Mouse (Mus musculus): ENCODE results near the gene Gm36079.
"Not testable (repeated sequence)": the region's sequence is repeated elsewhere in the genome, so short reads cannot be mapped to it uniquely, and the experiment has no call there.

Gene Gm36079

GRCm38 (mm10) chr13:120026911-120027310 is at the start of gene Gm36079:
TSS of gene Gm36079 (minus strand) at chr13:120027011.
- not testable (repeated sequence) for DNase-seq (ENCODE audit: extremely low spot score, low spot score)

GRCm38 (mm10) chr13:120070878-120071277 is 44.1 kb upstream of the Gm36079 start:
- DNase-seq (ENCODE audit: extremely low spot score, low spot score) = not testable (repeated sequence)

GRCm38 (mm10) chr13:120070012-120070598 is 43.3 kb upstream of the Gm36079 start:
- DNase-seq (ENCODE audit: extremely low spot score, low spot score) = not testable (repeated sequence)

DNA sequence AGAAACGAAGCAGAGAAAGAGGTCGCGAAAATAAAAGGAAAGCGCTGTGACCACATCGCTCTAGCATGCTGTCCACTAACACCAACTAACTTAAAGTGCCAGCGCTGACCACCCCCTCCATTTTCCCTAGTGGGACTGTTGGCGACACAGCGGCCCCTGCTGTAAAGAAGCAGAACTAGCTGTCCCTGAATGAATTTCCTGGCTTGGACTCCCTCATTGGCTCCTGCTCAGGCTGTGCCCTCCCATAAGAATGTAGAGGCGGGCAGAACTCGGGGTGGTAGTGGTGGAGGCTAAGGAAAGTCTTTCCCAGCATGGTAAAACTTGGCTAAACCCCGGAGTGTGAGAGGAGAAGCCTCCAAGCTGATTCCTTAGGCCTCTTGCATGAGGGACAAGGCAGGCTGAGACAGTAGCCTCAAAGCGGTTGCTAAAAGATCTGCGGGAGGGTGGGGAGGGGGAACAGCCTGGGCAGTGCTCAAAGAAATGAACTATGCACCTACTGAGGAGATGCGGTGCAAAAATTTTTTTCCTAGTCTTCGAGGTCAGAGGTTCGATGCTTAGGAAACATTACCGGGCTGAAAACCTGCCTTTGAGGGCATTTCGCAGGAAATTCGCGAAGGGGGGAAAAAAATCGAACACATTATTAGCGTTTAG is 36.8 kb upstream of the Gm36079 start:
- DNase-seq (ENCODE audit: extremely low spot score, low spot score) = not testable (repeated sequence)

- DNase-seq (ENCODE audit: extremely low spot score, low spot score) = not testable (repeated sequence)
These were observed 36.1 kb upstream of the Gm36079 start for GRCm38 (mm10) chr13:120062903-120063302.

DNA sequence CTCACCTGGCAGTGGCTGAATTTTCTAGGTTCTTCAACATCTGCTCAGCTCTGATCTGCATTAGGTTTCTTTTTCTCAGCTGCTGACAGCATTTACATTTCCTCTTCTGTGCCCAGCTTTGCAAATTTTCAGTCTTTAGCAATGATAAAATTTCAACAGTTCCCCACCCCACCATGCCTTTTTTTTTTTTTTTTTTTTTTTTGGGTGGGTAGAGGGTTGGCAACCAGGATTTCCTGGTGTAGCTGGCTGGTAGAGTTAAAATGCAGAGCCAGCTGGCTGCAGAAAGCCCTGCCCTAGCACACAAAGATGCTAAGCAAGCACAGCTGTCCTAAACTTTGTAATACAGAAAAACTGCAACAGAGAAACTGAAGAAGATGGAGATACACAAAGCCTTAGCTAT is 25.3 kb upstream of the Gm36079 start, which contains the start of gene Gm21188:
Gene Gm21188, minus strand, starts transcription at position 110 of the 400 bp plus-strand sequence.
- DNase-seq (ENCODE audit: extremely low spot score, low spot score) = not testable (repeated sequence)

- DNase-seq (ENCODE audit: extremely low spot score, low spot score) = not testable (repeated sequence)
These were observed 21.8 kb upstream of the Gm36079 start for GRCm38 (mm10) chr13:120048608-120049007.

- DNase-seq (ENCODE audit: extremely low spot score, low spot score) = not testable (repeated sequence)
These were observed 21.4 kb upstream of the Gm36079 start for GRCm38 (mm10) chr13:120048186-120048585.

GRCm38 (mm10) chr13:120046422-120047209 is 19.8 kb upstream of the Gm36079 start:
- peak; percentile 13 for DNase-seq (ENCODE audit: extremely low spot score, low spot score)

- peak; percentile 19 for DNase-seq (ENCODE audit: extremely low spot score, low spot score)
These were observed 14.3 kb upstream of the Gm36079 start for GRCm38 (mm10) chr13:120041145-120041544.

DNA sequence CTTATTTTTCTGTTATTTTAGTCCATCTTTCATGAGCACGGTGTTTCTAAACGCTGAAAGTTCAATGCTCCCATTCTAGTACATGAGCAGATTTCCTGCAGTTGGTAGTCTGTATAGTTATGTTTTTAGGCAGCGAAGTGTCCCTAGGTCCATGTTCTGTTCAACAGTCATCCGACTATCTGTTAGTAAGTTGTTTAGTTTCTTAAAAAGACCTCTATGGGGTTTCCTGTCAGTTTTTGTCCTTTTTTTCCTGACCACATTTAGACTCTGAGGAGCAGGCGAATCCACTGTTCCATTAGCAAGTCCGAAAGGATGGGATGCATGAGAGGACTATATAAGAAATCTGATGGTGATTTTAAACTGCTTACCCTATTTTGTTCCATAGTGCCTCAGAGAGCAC is 11.1 kb upstream of the Gm36079 start:
- DNase-seq (ENCODE audit: extremely low spot score, low spot score) = peak; percentile 18

- DNase-seq (ENCODE audit: extremely low spot score, low spot score) = peak; percentile 20
These were observed 9.8 kb upstream of the Gm36079 start for GRCm38 (mm10) chr13:120036577-120037115.

GRCm38 (mm10) chr13:120035151-120035550 is 8.3 kb upstream of the Gm36079 start:
- not testable (repeated sequence) for DNase-seq (ENCODE audit: extremely low spot score, low spot score)

DNA sequence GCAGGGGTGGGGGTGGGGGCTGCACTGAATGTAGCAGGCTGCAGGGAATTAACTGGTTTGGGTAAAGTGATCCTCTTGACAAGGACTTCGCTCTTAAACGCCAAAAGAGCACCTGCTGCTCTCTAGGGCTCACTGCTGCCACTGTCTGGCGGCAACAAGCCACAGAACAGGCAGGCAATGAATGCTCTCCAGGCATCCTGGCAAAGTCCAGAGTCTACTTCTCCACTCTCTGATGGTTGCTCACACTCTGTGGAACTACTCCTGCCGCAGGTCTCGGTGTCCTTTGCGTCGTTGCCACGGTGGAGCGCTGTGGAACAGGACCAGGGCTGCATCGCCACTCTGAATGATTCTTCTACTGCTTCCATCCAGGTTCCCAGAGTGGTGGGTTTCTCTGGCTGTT is 7.8 kb upstream of the Gm36079 start:
- not testable (repeated sequence) for DNase-seq (ENCODE audit: extremely low spot score, low spot score)

- DNase-seq (ENCODE audit: extremely low spot score, low spot score) = peak; percentile 17
These were observed 6.8 kb upstream of the Gm36079 start for GRCm38 (mm10) chr13:120033516-120034190.

DNA sequence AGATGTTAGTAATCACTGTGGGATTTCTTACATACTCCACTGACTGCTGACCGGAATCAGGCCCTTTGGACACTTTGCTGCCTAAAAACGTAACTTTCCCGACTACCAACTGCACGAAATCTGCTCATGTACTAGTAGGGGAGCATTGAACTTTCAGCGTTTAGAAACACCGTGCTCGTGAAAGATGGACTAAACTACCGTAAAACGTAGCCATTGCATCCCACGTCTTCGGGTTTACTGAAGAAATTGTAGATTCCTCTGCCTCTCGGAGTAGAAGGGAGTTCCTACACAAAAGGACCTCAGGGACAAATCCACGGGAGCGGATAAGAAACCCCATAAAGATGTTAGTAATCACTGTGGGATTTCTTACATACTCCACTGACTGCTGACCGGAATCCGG is 4.9 kb upstream of the Gm36079 start:
- not testable (repeated sequence) for DNase-seq (ENCODE audit: extremely low spot score, low spot score)

- peak; percentile 16 for DNase-seq (ENCODE audit: extremely low spot score, low spot score)
These were observed 557 bp upstream of the Gm36079 start for GRCm38 (mm10) chr13:120027368-120027767.

DNA sequence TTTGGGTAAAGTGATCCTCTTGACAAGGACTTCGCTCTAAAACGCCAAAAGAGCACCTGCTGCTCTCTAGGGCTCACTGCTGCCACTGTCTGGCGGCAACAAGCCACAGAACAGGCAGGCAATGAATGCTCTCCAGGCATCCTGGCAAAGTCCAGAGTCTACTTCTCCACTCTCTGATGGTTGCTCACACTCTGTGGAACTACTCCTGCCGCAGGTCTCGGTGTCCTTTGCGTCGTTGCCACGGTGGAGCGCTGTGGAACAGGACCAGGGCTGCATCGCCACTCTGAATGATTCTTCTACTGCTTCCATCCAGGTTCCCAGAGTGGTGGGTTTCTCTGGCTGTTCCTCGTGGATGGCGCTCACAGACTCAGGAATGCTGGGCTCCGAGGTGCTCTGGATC is 438 bp downstream of the Gm36079 start:
- DNase-seq (ENCODE audit: extremely low spot score, low spot score) = not testable (repeated sequence)

DNA sequence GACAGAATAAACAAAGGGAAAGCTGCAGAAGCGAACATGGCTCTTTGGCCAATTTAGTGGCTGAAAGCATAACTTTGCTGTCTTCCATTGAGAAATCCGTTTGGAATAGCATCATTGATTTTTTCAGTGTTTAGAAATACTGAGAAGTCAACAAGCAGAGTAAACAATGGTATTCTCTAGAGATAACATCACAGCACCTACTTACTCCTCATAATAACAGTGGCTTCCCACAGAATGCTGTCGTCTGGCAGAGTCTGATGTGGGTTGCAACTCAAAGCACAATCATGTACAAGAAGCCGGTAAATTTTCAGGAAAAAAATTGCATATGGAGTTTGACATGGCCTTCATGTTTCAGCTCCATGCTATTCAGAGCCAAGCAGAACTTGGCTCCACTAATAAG is 1.2 kb downstream of the Gm36079 start:
- peak; percentile 12 for DNase-seq (ENCODE audit: extremely low spot score, low spot score)

DNA sequence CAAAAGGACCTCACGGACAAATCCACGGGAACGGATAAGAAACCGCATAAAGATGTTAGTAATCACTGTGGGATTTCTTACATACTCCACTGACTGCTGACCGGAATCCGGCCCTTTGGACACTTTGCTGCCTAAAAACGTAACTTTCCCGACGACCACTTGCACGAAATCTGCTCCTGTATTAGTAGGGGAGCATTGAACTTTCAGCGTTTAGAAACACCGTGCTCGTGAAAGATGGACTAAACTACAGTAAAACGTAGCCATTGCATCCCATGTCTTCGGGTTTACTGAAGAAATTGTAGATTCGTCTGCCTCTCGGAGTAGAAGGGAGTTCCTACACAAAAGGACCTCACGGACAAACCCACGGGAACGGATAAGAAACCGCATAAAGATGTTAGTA is 1.8 kb downstream of the Gm36079 start:
- DNase-seq (ENCODE audit: extremely low spot score, low spot score) = peak; percentile 13

DNA sequence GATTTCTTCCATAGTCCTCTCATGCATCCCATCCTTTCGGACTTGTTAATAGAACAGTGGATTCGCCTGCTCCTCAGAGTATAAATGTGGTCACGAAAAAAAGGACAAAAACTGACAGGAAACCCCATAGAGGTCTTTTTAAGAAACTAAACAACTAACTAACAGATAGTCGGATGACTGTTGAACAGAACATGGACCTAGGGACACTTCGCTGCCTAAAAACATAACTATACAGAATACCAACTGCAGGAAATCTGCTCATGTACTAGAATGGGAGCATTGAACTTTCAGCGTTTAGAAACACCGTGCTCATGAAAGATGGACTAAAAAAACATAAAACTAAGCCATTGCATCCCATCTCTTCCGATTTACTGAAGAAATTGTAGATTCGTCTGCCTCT is 2.2 kb downstream of the Gm36079 start:
- DNase-seq (ENCODE audit: extremely low spot score, low spot score) = peak; percentile 13

Measured in neural tube, embryonic 10.5 days (tissue).